Mouse (Mus musculus): Measurements from ENCODE around the gene Cenpx. TPM values are rescaled to one million over a fixed set of nuclear protein-coding genes. Genes with fewer than 3 reads are reported as not detected.

Gene Cenpx
- total RNA-seq, 1 experiment: 53.9 TPM

- DNase-seq (ENCODE audit: low read depth, low spot score): no peak
- TF ChIP-seq HCFC1 (IDR thresholded peaks at IDR 0.05; ENCODE audit: borderline replicate concordance, insufficient read depth, low read length) (no peak), ZC3H11A (IDR thresholded peaks at IDR 0.05; ENCODE audit: borderline replicate concordance, low read depth, low read length) (no peak), MAFK (IDR thresholded peaks at IDR 0.05; ENCODE audit: insufficient read depth, low read depth, low read length) (peak; percentile 13; the same call in 1 of the 2 replicates)
- in situ Hi-C loops (cut with MboI; ENCODE audit: low sequenced_read_pairs in 2 of 2, unreplicated experiment in 2 of 2): no loop called here
- Histone ChIP-seq H3K9ac (ENCODE audit: insufficient read depth, low read depth, low read length, poor library complexity, severe bottlenecking) (peak overlapping the region; percentile 84), H3K27ac (ENCODE audit: insufficient read depth, low read depth, low read length, poor library complexity, severe bottlenecking) (peak overlapping the region; percentile 85), H3K4me3 (ENCODE audit: insufficient read depth in 1 of 2, low read depth in 1 of 2, low read length in 2 of 2, poor library complexity in 1 of 2, severe bottlenecking in 1 of 2) (peak overlapping the region; percentile 73 to 87), H3K36me3 (ENCODE audit: control insufficient read depth, insufficient read depth, low read length, poor library complexity, severe bottlenecking) (peaks cover 22% of the 10 kb centered on the region; the same call in 1 of the 2 replicates), H3K9me3 (ENCODE audit: control insufficient read depth, insufficient read depth, low read depth, low read length) (no peaks in the 10 kb centered on the region), H3K4me1 (ENCODE audit: control insufficient read depth in 2 of 2, insufficient read depth in 2 of 2, low read length in 2 of 2, poor library complexity in 1 of 2) (peaks cover 0 to 7% of the 10 kb centered on the region in 2 experiments; a peak in 3 of 4 replicates)
These were observed 39.9 kb downstream of the Cenpx start for GRCm38 (mm10) chr11:120673594-120674122.

- H3K9me3 ChIP-seq (ENCODE audit: control insufficient read depth, insufficient read depth, low read depth, low read length): no peaks in the 10 kb centered on the region
- H3K4me1 ChIP-seq (ENCODE audit: control insufficient read depth in 2 of 2, insufficient read depth in 2 of 2, low read length in 2 of 2, poor library complexity in 1 of 2): peaks cover 0 to 6% of the 10 kb centered on the region in 2 experiments; a peak in 3 of 4 replicates
- H3K9ac ChIP-seq (ENCODE audit: insufficient read depth, low read depth, low read length, poor library complexity, severe bottlenecking): peak within 1 kb of the TSS; percentile 96
- peak within 1 kb of the TSS; percentile 96 for H3K27ac ChIP-seq (ENCODE audit: insufficient read depth, low read depth, low read length, poor library complexity, severe bottlenecking)
- peak within 1 kb of the TSS; percentile 73 to 87 for H3K4me3 ChIP-seq (ENCODE audit: insufficient read depth in 1 of 2, low read depth in 1 of 2, low read length in 2 of 2, poor library complexity in 1 of 2, severe bottlenecking in 1 of 2)
- peaks cover 15% of the 10 kb centered on the region; the same call in 1 of the 2 replicates for H3K36me3 ChIP-seq (ENCODE audit: control insufficient read depth, insufficient read depth, low read length, poor library complexity, severe bottlenecking)
- DNase-seq (ENCODE audit: low read depth, low spot score): peak; percentile 95
- peak; percentile 75; the same call in 1 of the 2 replicates for TF ChIP-seq MAFK (IDR thresholded peaks at IDR 0.05; ENCODE audit: insufficient read depth, low read depth, low read length)
- TF ChIP-seq CHD2 (IDR thresholded peaks at IDR 0.05; ENCODE audit: low read depth, low read length): no peak
- peak; percentile 75 for TF ChIP-seq HCFC1 (IDR thresholded peaks at IDR 0.05; ENCODE audit: borderline replicate concordance, insufficient read depth, low read length)
- peak; percentile 44; the same call in 1 of the 2 replicates for TF ChIP-seq ZNF384 (IDR thresholded peaks at IDR 0.05; ENCODE audit: low read depth, low read length)
- TF ChIP-seq ZC3H11A (IDR thresholded peaks at IDR 0.05; ENCODE audit: borderline replicate concordance, low read depth, low read length): no peak
- in situ Hi-C loops (cut with MboI; ENCODE audit: low sequenced_read_pairs in 2 of 2, unreplicated experiment in 2 of 2): no loop called here
These were observed 40.6 kb downstream of the Cenpx start, which contains the start of gene Aspscr1 for GRCm38 (mm10) chr11:120672687-120673593. Gene Aspscr1, plus strand, starts transcription at chr11:120672973.

DNA sequence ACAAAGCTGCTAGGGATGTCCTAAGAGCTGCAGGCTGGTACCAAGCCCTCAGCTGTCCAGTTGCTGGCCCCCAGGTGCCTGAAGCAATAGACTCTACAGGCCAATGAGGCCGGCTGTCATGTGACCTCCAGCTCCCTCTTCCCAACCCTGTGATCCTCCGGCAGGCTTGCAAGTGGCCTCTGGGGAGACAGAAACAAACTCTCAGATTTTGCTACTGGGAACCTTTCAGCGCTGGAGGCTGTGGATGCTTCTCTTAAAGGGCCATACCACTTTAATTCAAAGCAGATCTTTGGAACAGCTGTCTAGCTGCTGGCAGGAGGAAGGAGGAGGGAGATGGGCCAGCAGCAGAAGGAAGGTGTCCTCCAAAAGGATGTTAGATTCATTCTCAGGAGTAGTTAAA lies 46.9 kb downstream of the Cenpx start:
- H3K36me3 ChIP-seq (ENCODE audit: control insufficient read depth, insufficient read depth, low read length, poor library complexity, severe bottlenecking): no peaks in the 10 kb centered on the region
- peak overlapping the region; percentile 61; the same call in 1 of the 2 replicates for H3K27ac ChIP-seq (ENCODE audit: insufficient read depth, low read depth, low read length, poor library complexity, severe bottlenecking)
- peaks cover 12 to 31% of the 10 kb centered on the region in 2 experiments for H3K4me1 ChIP-seq (ENCODE audit: control insufficient read depth in 2 of 2, insufficient read depth in 2 of 2, low read length in 2 of 2, poor library complexity in 1 of 2)
- H3K9me3 ChIP-seq (ENCODE audit: control insufficient read depth, insufficient read depth, low read depth, low read length): no peaks in the 10 kb centered on the region
- no peak for DNase-seq (ENCODE audit: low read depth, low spot score)
- in situ Hi-C loops (cut with MboI; ENCODE audit: low sequenced_read_pairs in 2 of 2, unreplicated experiment in 2 of 2): no loop called here
- peak overlapping the region; percentile 0; the same call in 1 of the 2 replicates for H3K9ac ChIP-seq (ENCODE audit: insufficient read depth, low read depth, low read length, poor library complexity, severe bottlenecking)
- TF ChIP-seq MAFK (IDR thresholded peaks at IDR 0.05; ENCODE audit: insufficient read depth, low read depth, low read length) (no peak), ZNF384 (IDR thresholded peaks at IDR 0.05; ENCODE audit: low read depth, low read length) (no peak), HCFC1 (IDR thresholded peaks at IDR 0.05; ENCODE audit: borderline replicate concordance, insufficient read depth, low read length) (no peak), ZC3H11A (IDR thresholded peaks at IDR 0.05; ENCODE audit: borderline replicate concordance, low read depth, low read length) (no peak), CHD2 (IDR thresholded peaks at IDR 0.05; ENCODE audit: low read depth, low read length) (no peak)
- 0 out of 4 replicates have a peak overlapping the region, but pooled peaks of 1 of the 2 experiments have one; percentile 1 for H3K4me3 ChIP-seq (ENCODE audit: insufficient read depth in 1 of 2, low read depth in 1 of 2, low read length in 2 of 2, poor library complexity in 1 of 2, severe bottlenecking in 1 of 2)

DNA sequence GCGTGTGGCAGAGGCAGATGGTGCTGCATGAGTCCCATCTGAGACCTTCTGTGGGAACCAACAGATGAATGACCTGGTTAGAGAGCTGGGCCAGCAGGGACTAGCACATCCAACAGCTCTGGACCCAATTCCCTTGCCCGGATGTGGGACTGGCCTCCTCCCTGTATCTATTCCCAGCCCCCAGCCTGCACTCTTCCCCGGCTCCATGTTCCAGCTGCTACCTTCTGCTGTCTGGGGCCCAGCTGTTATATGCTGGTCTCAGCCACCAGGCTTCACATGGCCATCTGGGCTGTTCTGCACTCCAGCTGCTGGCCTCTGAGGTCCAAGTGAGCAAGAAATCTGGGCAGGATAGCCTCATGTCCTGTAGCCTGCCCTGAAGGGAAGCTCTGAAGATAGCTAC lies 48.1 kb downstream of the Cenpx start:
- H3K9ac ChIP-seq (ENCODE audit: insufficient read depth, low read depth, low read length, poor library complexity, severe bottlenecking): peak overlapping the region; percentile 49; the same call in 1 of the 2 replicates
- DNase-seq (ENCODE audit: low read depth, low spot score): no peak
- no peak for TF ChIP-seq HCFC1 (IDR thresholded peaks at IDR 0.05; ENCODE audit: borderline replicate concordance, insufficient read depth, low read length)
- TF ChIP-seq CHD2 (IDR thresholded peaks at IDR 0.05; ENCODE audit: low read depth, low read length): no peak
- TF ChIP-seq MAFK (IDR thresholded peaks at IDR 0.05; ENCODE audit: insufficient read depth, low read depth, low read length): no peak
- no peak for TF ChIP-seq ZNF384 (IDR thresholded peaks at IDR 0.05; ENCODE audit: low read depth, low read length)
- no peak for TF ChIP-seq ZC3H11A (IDR thresholded peaks at IDR 0.05; ENCODE audit: borderline replicate concordance, low read depth, low read length)
- in situ Hi-C loops (cut with MboI; ENCODE audit: low sequenced_read_pairs in 2 of 2, unreplicated experiment in 2 of 2): no loop called here
- H3K36me3 ChIP-seq (ENCODE audit: control insufficient read depth, insufficient read depth, low read length, poor library complexity, severe bottlenecking): no peaks in the 10 kb centered on the region
- H3K4me1 ChIP-seq (ENCODE audit: control insufficient read depth in 2 of 2, insufficient read depth in 2 of 2, low read length in 2 of 2, poor library complexity in 1 of 2): peaks cover 16 to 31% of the 10 kb centered on the region in 2 experiments
- H3K9me3 ChIP-seq (ENCODE audit: control insufficient read depth, insufficient read depth, low read depth, low read length): no peaks in the 10 kb centered on the region
- H3K4me3 ChIP-seq (ENCODE audit: insufficient read depth in 1 of 2, low read depth in 1 of 2, low read length in 2 of 2, poor library complexity in 1 of 2, severe bottlenecking in 1 of 2): no peak overlapping the region
- H3K27ac ChIP-seq (ENCODE audit: insufficient read depth, low read depth, low read length, poor library complexity, severe bottlenecking): peak overlapping the region; percentile 33; the same call in 1 of the 2 replicates
